Mouse (Mus musculus) olfactory bulb, adult 2 months (tissue): ENCODE results near the gene Ogfrl1. TPM values are rescaled to one million over a fixed set of nuclear protein-coding genes. Genes with fewer than 3 reads are reported as not detected.
"Not testable (repeated sequence)": the region's sequence is repeated elsewhere in the genome, so short reads cannot be mapped to it uniquely, and the experiment has no call there.

Experiments
- H3K27ac ChIP-seq: fragments of 200-500 bp; 2 replicates; pipeline ENCODE4 v1.5.1; 2012; ENCODE audit warnings: low read depth, low read length; ENCODE audit not compliant: insufficient read depth
- H3K4me1 ChIP-seq: fragments of 200-500 bp; 2 replicates; pipeline ENCODE4 v1.6.1; 2012; ENCODE audit warnings: low read length; ENCODE audit not compliant: control insufficient read depth, insufficient read depth
- H3K4me3 ChIP-seq: fragments of 200-500 bp; 2 replicates; pipeline ENCODE4 v1.5.1; 2012; ENCODE audit warnings: mild to moderate bottlenecking, low read depth, low read length, moderate library complexity; ENCODE audit not compliant: insufficient read depth
- CTCF ChIP-seq: fragments of 200-500 bp; IDR thresholded peaks from 2 replicates; pipeline ENCODE4 v1.5.1; 2012; ENCODE audit warnings: low read depth, mild to moderate bottlenecking, low read length, moderate library complexity; ENCODE audit not compliant: insufficient read depth
- POLR2A ChIP-seq: fragments of 200-500 bp; IDR thresholded peaks from 2 replicates; pipeline ENCODE4 v1.6.1; 2012; ENCODE audit warnings: mild to moderate bottlenecking, low read depth, low read length, moderate library complexity; ENCODE audit not compliant: insufficient read depth
- WGBS: fragments of 180-500 bp; shearing (Covaris S2); methylation state at CpG from one replicate; pipeline ENCODE4 v1.1.7; 2018; 5-methylcytosine and 5-hydroxymethylcytosine counted together
- polyA plus RNA-seq: library from polyadenylated mRNA; stranded (reverse); fragments of >200 nt; gene quantifications from 2 replicates; pipeline ENCODE4 v1.2.4, GENCODE M21; 2012; ENCODE audit warnings: low replicate concordance; ENCODE audit not compliant: missing spikeins, insufficient read depth, insufficient read length

Gene Ogfrl1
- polyA plus RNA-seq, 1 experiment = not detected

- TF ChIP-seq POLR2A (no peak), CTCF (no peak)
- H3K4me3 ChIP-seq = no peak overlapping the region
- no peak overlapping the region for H3K27ac ChIP-seq
- no peaks in the 10 kb centered on the region for H3K4me1 ChIP-seq
- WGBS = 94% methylated on average over 3 of the region's 3 CpGs
Measured at GRCm38 (mm10) chr1:23402401-23402800, 4.8 kb upstream of the Ogfrl1 start.

GRCm38 (mm10) chr1:23399552-23399951, 2.0 kb upstream of the Ogfrl1 start:
- Histone ChIP-seq H3K4me3 (no peak overlapping the region), H3K27ac (no peak overlapping the region), H3K4me1 (no peaks in the 10 kb centered on the region)
- no peak for TF ChIP-seq POLR2A
- 74% methylated on average over 1 of the region's 1 CpGs for WGBS

GRCm38 (mm10) chr1:23394356-23394755, 3.2 kb downstream of the Ogfrl1 start:
- not testable (repeated sequence) for H3K27ac ChIP-seq, H3K4me1 ChIP-seq, H3K4me3 ChIP-seq
- WGBS = 72% methylated on average over 2 of the region's 2 CpGs

GRCm38 (mm10) chr1:23391744-23392143, 5.8 kb downstream of the Ogfrl1 start:
- Histone ChIP-seq H3K4me3 (no peak overlapping the region), H3K27ac (no peak overlapping the region), H3K4me1 (no peaks in the 10 kb centered on the region)
- TF ChIP-seq POLR2A (no peak), CTCF (no peak)
- 93% methylated on average over 7 of the region's 7 CpGs for WGBS

- Histone ChIP-seq H3K4me1 (peaks cover 6% of the 10 kb centered on the region; the same call in 1 of the 2 replicates), H3K27ac (no peak overlapping the region), H3K4me3 (no peak overlapping the region)
- TF ChIP-seq POLR2A (no peak), CTCF (no peak)
- WGBS = 91% methylated on average over 6 of the region's 6 CpGs
Measured at GRCm38 (mm10) chr1:23384326-23384725, 13.2 kb downstream of the Ogfrl1 start.

GRCm38 (mm10) chr1:23382806-23383653, 14.5 kb downstream of the Ogfrl1 start:
- peak; percentile 37; the same call in 1 of the 2 replicates for TF ChIP-seq POLR2A
- TF ChIP-seq CTCF = no peak
- 4% methylated on average over 93 of the region's 93 CpGs for WGBS
- Histone ChIP-seq H3K4me3 (peak overlapping the region; percentile 96), H3K4me1 (peaks cover 6% of the 10 kb centered on the region; the same call in 1 of the 2 replicates), H3K27ac (peak overlapping the region; percentile 79)

DNA sequence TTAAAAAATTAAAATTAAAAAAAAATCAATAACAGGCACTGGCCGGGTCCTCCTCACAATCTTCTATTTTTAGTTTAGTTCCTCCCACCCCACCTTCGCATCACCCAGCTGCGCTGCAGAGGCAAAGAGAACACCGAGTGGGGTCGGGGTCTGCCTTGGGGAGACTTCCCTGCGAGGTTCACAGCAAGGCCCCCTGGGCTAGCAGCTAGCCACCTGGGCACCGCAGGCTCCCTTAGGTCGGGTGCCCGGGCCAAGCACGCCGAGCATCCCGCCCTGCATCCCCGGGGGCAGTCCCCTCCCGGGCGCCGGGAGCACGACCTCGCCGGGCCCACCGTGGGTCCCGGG, 15.1 kb downstream of the Ogfrl1 start:
- Histone ChIP-seq H3K4me1 (peaks cover 6% of the 10 kb centered on the region; the same call in 1 of the 2 replicates), H3K4me3 (peak overlapping the region; percentile 96), H3K27ac (peak overlapping the region; percentile 79)
- WGBS = under 1% methylated on average over 21 of the region's 21 CpGs
- TF ChIP-seq POLR2A (no peak), CTCF (no peak)

- WGBS = 18% methylated on average over 9 of the region's 9 CpGs
- H3K27ac ChIP-seq = no peak overlapping the region
- no peak for TF ChIP-seq POLR2A
- TF ChIP-seq CTCF = no peak
- peak overlapping the region; percentile 96 for H3K4me3 ChIP-seq
- peaks cover 6% of the 10 kb centered on the region; the same call in 1 of the 2 replicates for H3K4me1 ChIP-seq
Measured at GRCm38 (mm10) chr1:23382037-23382436, 15.5 kb downstream of the Ogfrl1 start.

DNA sequence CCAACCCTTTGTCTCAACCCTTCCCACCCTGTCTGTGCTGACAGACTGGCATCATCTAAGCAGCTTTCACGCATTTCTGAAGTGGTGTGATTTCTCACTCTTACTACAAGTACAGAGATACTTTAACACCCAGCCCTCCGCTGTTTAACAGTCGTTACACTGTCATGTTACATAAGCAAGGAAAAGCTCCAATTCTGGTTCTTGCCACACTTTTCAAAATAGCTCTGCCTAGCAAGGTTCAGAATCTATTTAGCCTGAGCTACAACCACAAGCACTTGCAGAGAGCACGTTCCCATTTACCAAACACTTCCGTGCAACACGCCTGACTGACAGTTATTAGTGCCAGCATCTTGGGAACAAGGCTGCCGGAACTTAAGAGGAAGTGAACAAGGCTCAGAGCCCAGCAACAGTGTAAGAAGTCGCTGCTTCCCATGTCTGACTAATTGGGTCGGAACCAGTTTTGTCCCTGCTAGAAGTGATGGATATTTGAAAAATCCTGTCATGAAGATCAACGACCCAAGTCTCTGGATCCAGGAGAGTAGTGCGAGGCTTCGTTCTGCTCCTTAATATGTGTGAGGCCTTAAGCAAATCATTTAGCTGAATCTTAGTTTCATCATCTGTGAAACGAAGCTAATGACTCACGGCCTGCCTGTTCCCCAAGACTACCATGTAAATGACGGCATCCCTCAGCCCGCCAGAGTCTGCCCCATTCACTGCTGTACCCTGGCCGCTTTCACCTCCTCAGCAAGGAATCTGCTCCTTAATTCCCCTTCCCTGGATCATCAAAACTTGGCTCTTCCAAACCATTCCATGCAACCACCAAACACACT, 17.4 kb downstream of the Ogfrl1 start:
- peak overlapping the region; percentile 15 for H3K4me3 ChIP-seq
- H3K4me1 ChIP-seq = peaks cover 6% of the 10 kb centered on the region; the same call in 1 of the 2 replicates
- TF ChIP-seq POLR2A (no peak), CTCF (no peak)
- WGBS = 46% methylated on average over 17 of the region's 17 CpGs
- H3K27ac ChIP-seq = no peak overlapping the region
